Mouse (Mus musculus) naive thymus-derived CD4-positive, alpha-beta T cell, adult 5 months (primary cell): ENCODE results near the gene Zfp790. TPM values are rescaled to one million over a fixed set of nuclear protein-coding genes. Genes with fewer than 3 reads are reported as not detected.

ENCODE experiments used
- polyA plus RNA-seq: library from polyadenylated mRNA; unstranded; fragments of 100-300 nt; shearing (Covaris generic); gene quantifications from one replicate; pipeline ENCODE4 v1.2.1, GENCODE M21; 2017

The Zfp790 gene
- polyA plus RNA-seq, result 8.3 TPM

GRCm38 (mm10) chr7:29815910-29816429, at the start of gene Zfp790:
Zfp790 (plus strand) TSS chr7:29816114.

DNA sequence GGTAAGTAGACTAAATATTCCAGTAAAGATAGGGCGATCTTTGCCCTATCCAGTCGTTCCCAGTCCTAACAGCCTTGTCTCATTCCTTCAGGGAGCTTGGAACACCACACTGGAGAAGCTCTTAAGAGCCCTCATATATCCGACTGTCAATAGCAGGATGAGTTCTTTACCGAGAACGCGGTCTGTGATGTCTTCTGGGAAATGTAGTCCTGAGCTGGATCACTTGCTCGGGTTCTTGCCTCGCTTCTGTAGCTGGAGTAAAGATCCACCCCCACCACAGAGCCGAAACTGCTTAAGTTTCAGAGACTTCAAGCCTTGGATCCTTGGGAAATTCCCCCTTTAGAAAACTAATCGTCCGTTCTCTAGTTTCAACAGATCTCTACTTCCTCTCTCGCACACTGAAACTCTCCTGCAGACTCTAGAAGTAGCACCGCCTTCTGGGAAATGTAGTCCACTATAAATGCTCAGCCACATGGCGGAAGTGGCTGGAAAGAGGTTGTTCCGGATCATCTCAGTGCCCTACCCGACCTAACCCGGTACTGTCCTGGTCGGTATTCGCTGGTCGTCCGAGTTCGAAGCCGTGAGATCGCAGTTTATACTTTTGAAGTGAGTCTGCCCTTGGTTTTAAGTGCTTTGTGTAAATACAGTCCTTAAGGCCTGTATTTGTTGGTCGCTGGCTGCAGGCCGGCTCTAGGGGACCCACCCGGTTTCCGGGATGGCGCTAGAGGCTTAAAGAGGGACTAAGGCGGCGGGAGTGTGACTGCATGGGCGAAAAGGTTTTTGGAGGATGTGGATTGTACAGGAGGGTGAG, 47.6 kb upstream of the Zfp790 start, which contains the start of gene Zfp84:
Gene Zfp84 (plus strand): TSS at position 463 of the 811 bp plus-strand sequence.

GRCm38 (mm10) chr7:29783871-29784551, 31.9 kb upstream of the Zfp790 start, which contains the start of gene Zfp30:
Zfp30 (plus strand) TSS chr7:29783998.

GRCm38 (mm10) chr7:29853219-29853842, 37.4 kb downstream of the Zfp790 start, which contains the start of gene Zfp940:
Zfp940 (minus strand) TSS chr7:29853669.

GRCm38 (mm10) chr7:29859532-29860517, 43.9 kb downstream of the Zfp790 start, which contains the start of gene Zfp420:
Zfp420 (plus strand) TSS chr7:29859979.

Other genes starting within 250 kb of the Zfp790 start
- gene Catsperg2, start 89.1 kb upstream of the Zfp790 start, polyA plus RNA-seq, result not detected
- 18.6 TPM for gene Zfp84, start 47.6 kb upstream of the Zfp790 start, polyA plus RNA-seq
- gene Zfp30, start 32.1 kb upstream of the Zfp790 start, polyA plus RNA-seq, result not detected
- 4.3 TPM for gene Zfp940, start 37.6 kb downstream of the Zfp790 start, polyA plus RNA-seq
- gene Zfp420, start 43.9 kb downstream of the Zfp790 start, polyA plus RNA-seq, result 12.1 TPM
- 2.4 TPM for gene Zfp27, start 90.5 kb downstream of the Zfp790 start, polyA plus RNA-seq
- gene Zfp383, start 92.1 kb downstream of the Zfp790 start, polyA plus RNA-seq, result 1.00 TPM
- 6.7 TPM for gene Zfp74, start 138.0 kb downstream of the Zfp790 start, polyA plus RNA-seq
- gene Zfp568, start 167.8 kb downstream of the Zfp790 start, polyA plus RNA-seq, result 8.8 TPM
- 2.0 TPM for gene Zfp14, start 235.3 kb downstream of the Zfp790 start, polyA plus RNA-seq